Mouse (Mus musculus) forebrain, embryonic 16.5 days (tissue): ENCODE measurements around the gene Tnnc2. TPM values are rescaled to one million over a fixed set of nuclear protein-coding genes. Genes with fewer than 3 reads are reported as not detected.

Experiments used
- ATAC-seq: fragments of 200-750 bp; cut with Nextera tagmentation; 2 replicates; pipeline ENCODE4 v1.8.0; 2017; ENCODE audit warnings: mild to moderate bottlenecking, moderate library complexity
- H3K27ac ChIP-seq: fragments of 300-500 bp; sonication (generic); 2 replicates; pipeline ENCODE4 v1.5.1; 2014; ENCODE audit warnings: low read length, control low read depth
- H3K27me3 ChIP-seq: fragments of 300-500 bp; sonication (generic); replicated peaks from 2 replicates; pipeline ENCODE4 v1.6.1; 2014; ENCODE audit warnings: low read length; ENCODE audit not compliant: control insufficient read depth, insufficient read depth
- H3K36me3 ChIP-seq: fragments of 300-500 bp; sonication (generic); 2 replicates; pipeline ENCODE4 v1.6.1; 2014; ENCODE audit not compliant: control insufficient read depth, insufficient read depth
- H3K4me1 ChIP-seq: fragments of 300-500 bp; sonication (generic); replicated peaks from 2 replicates; pipeline ENCODE4 v1.6.1; 2014; ENCODE audit warnings: low read length; ENCODE audit not compliant: control insufficient read depth, insufficient read depth
- H3K4me2 ChIP-seq: fragments of 300-500 bp; sonication (generic); 2 replicates; pipeline ENCODE4 v1.6.1; 2014; ENCODE audit warnings: mild to moderate bottlenecking, low read length, control low read depth
- H3K4me3 ChIP-seq: fragments of 300-500 bp; sonication (generic); replicated peaks from 2 replicates; pipeline ENCODE4 v1.5.1; 2014; ENCODE audit warnings: mild to moderate bottlenecking, low read length, control low read depth
- H3K9ac ChIP-seq: fragments of 300-500 bp; sonication (generic); replicated peaks from 2 replicates; pipeline ENCODE4 v1.6.1; 2014; ENCODE audit warnings: low read depth, low read length, control low read depth
- H3K9me3 ChIP-seq: fragments of 300-500 bp; sonication (generic); 2 replicates; pipeline ENCODE4 v1.6.1; 2016; ENCODE audit warnings: low read length; ENCODE audit not compliant: control insufficient read depth
- WGBS: fragments of 180-500 bp; shearing (Covaris S2); extraction: QIAGEN DNeasy Blood & Tissue Kit; methylation state at CpG from one replicate; pipeline ENCODE4 v1.1.7; 2014; 5-methylcytosine and 5-hydroxymethylcytosine counted together
- polyA plus RNA-seq: library from polyadenylated mRNA; unstranded; fragments of >200 nt; fragmentation: Nextera tagmentation; extraction: Ambion mirVana; gene quantifications from 2 replicates; pipeline ENCODE4 v1.2.1, GENCODE M21; 2015

Tnnc2 gene
- 1.1 TPM in 1 of 2 replicates, not detected in the other for polyA plus RNA-seq

GRCm38 (mm10) chr2:164779481-164780086 lies at the start of gene Tnnc2:
Gene Tnnc2 (minus strand): TSS chr2:164779967.
- no peaks in the 10 kb centered on the region for H3K27me3 ChIP-seq
- no peak within 1 kb of the TSS for H3K27ac ChIP-seq
- H3K4me1 ChIP-seq: no peaks in the 10 kb centered on the region
- H3K4me3 ChIP-seq: no peak within 1 kb of the TSS
- no peak within 1 kb of the TSS for H3K9ac ChIP-seq
- no peak within 1 kb of the TSS for H3K4me2 ChIP-seq
- no peaks in the 10 kb centered on the region for H3K36me3 ChIP-seq
- no peak for ATAC-seq
- no peaks in the 10 kb centered on the region for H3K9me3 ChIP-seq
- 72% methylated on average over 8 of the region's 8 CpGs for WGBS

DNA sequence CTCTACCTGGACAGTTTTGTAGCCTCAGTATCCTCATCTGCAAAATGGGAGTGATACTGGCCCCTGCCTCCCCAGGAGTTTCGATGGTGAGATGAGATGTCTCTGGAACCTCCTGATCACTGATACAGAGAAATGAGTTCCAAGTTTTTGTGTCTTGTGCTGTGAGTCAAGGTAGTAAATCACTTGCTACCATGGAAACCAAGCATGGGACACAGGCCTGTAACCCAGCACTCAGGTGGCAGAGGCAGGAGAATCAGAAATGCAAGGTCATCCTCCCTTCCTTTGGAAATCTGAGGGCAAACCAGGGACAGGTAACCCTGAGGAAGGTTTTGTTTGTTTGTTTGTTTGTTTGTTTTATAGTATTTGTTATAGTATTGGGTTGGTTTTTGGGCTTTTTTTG lies 49.3 kb upstream of the Tnnc2 start:
- Histone ChIP-seq H3K4me1 (peaks cover 7% of the 10 kb centered on the region), H3K27ac (no peak overlapping the region), H3K4me2 (no peak overlapping the region), H3K27me3 (no peaks in the 10 kb centered on the region), H3K36me3 (peaks cover 21% of the 10 kb centered on the region; the same call in 1 of the 2 replicates), H3K9ac (no peak overlapping the region), H3K4me3 (no peak overlapping the region), H3K9me3 (no peaks in the 10 kb centered on the region)
- WGBS: 100% methylated on average over 1 of the region's 1 CpGs
- ATAC-seq: no peak

- ATAC-seq: no peak
- Histone ChIP-seq H3K4me3 (no peak within 1 kb of the TSS), H3K9ac (no peak within 1 kb of the TSS), H3K27ac (no peak within 1 kb of the TSS), H3K9me3 (no peaks in the 10 kb centered on the region), H3K36me3 (peaks cover 21% of the 10 kb centered on the region; the same call in 1 of the 2 replicates), H3K27me3 (no peaks in the 10 kb centered on the region), H3K4me2 (no peak within 1 kb of the TSS), H3K4me1 (peaks cover 10% of the 10 kb centered on the region)
- 92% methylated on average over 6 of the region's 6 CpGs for WGBS
Measured at GRCm38 (mm10) chr2:164828437-164828836, 48.7 kb upstream of the Tnnc2 start, which contains the start of gene Spata25. Gene Spata25 (minus strand): TSS chr2:164828537.

DNA sequence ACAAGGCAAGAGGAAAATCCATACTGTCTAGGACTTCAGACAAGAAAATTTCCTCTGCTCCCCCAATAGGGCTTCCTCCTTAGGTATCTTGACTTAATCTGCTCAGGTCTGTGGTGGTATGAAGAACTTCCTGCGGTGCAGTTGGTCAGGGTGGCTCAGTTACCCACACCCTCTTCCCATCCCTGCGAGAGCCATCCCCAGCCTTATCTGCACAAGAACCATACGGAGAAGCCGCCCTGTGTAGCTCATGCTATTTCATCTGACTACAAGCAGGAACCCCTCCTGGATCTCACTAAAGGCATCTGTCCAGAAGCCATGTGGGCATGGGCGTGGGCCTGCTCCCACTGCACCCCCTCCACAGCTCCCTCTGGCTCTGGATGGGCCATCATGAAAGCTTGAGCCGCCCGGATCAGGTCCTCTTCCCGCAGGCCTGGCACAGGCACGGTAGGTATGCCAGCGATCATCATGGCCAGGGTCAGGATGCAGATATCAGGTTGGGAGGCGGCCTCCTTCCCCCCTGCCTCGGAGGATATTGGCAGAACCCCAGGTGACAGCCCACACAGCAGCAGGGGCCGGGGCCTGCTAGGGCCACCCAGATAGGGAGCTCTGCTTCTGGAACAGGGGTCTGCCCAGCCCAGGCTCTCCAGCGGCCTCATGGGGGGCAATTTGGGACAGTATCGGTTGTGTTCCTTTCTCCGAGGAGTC lies 47.5 kb upstream of the Tnnc2 start:
- no peak overlapping the region for H3K4me2 ChIP-seq
- peaks cover 11% of the 10 kb centered on the region for H3K4me1 ChIP-seq
- H3K9me3 ChIP-seq: no peaks in the 10 kb centered on the region
- no peak overlapping the region for H3K4me3 ChIP-seq
- H3K9ac ChIP-seq: no peak overlapping the region
- no peak overlapping the region for H3K27ac ChIP-seq
- no peaks in the 10 kb centered on the region for H3K27me3 ChIP-seq
- 89% methylated on average over 16 of the region's 16 CpGs for WGBS
- ATAC-seq: no peak
- peaks cover 21% of the 10 kb centered on the region; the same call in 1 of the 2 replicates for H3K36me3 ChIP-seq

- Histone ChIP-seq H3K4me1 (peaks cover 14% of the 10 kb centered on the region), H3K9ac (no peak overlapping the region), H3K9me3 (no peaks in the 10 kb centered on the region), H3K4me3 (no peak overlapping the region), H3K27me3 (no peaks in the 10 kb centered on the region), H3K36me3 (peaks cover 25% of the 10 kb centered on the region), H3K4me2 (no peak overlapping the region), H3K27ac (no peak overlapping the region)
- ATAC-seq: no peak
- 96% methylated on average over 17 of the region's 17 CpGs for WGBS
Measured at GRCm38 (mm10) chr2:164825521-164825920, 45.8 kb upstream of the Tnnc2 start.

DNA sequence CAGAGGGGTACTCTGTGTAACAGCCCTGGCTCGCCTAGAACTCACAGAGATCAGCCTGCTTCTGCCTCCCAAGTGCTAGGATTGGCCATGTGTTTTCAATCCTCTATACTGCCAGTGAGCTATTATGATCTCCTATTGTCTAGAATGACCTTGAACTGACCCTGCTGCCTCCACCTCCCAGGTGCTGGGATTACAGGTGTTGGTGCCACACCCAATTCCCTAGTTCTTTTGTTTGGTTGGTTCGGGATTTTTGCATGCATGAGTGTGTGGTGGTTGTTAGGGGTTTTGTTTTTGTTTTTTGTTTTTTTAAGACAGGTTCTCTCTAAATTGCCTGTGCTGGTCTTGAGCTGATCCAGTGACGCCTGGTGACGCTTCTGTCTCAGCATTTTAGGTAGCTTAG lies 44.2 kb upstream of the Tnnc2 start:
- no peak for ATAC-seq
- Histone ChIP-seq H3K36me3 (peaks cover 28% of the 10 kb centered on the region), H3K9me3 (no peaks in the 10 kb centered on the region), H3K9ac (no peak overlapping the region), H3K4me3 (no peak overlapping the region), H3K4me1 (peaks cover 14% of the 10 kb centered on the region), H3K27ac (no peak overlapping the region), H3K27me3 (no peaks in the 10 kb centered on the region), H3K4me2 (peak overlapping the region; percentile 65)
- WGBS: 93% methylated on average over 4 of the region's 4 CpGs

DNA sequence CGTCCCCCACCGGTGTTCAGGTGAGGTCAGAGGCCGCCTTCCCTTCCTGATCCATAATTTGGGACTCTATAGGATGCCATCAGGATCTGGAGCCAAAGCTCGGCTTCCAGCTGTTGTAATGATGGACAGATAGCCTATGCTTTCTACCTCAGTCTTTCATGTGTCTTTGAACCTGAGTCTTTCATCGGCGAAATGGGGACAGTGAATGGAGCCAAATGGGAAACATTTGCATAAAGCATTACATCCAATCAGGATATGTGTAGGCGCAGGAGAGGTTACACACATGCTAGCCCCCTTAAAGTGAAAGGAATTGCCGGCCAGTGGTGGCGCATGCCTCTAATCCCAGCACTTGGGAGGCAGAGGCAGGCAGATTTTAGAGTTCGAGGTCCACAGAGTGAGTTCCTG lies 43.4 kb upstream of the Tnnc2 start:
- Histone ChIP-seq H3K4me1 (peaks cover 14% of the 10 kb centered on the region), H3K9me3 (no peaks in the 10 kb centered on the region), H3K36me3 (peaks cover 27% of the 10 kb centered on the region), H3K9ac (peak overlapping the region; percentile 73), H3K4me2 (peak overlapping the region; percentile 65), H3K27me3 (no peaks in the 10 kb centered on the region), H3K4me3 (peak overlapping the region; percentile 67), H3K27ac (peak overlapping the region; percentile 83)
- WGBS: 3% methylated on average over 10 of the region's 10 CpGs
- ATAC-seq: peak; percentile 64

GRCm38 (mm10) chr2:164822636-164823165 lies 42.9 kb upstream of the Tnnc2 start, which contains the start of gene Zswim1:
Gene Zswim1 (plus strand): TSS chr2:164822686.
- Histone ChIP-seq H3K9me3 (no peaks in the 10 kb centered on the region), H3K4me2 (peak within 1 kb of the TSS; percentile 65), H3K27me3 (no peaks in the 10 kb centered on the region), H3K4me3 (peak within 1 kb of the TSS; percentile 67), H3K9ac (peak within 1 kb of the TSS; percentile 73), H3K4me1 (peaks cover 14% of the 10 kb centered on the region), H3K27ac (peak within 1 kb of the TSS; percentile 83), H3K36me3 (peaks cover 23% of the 10 kb centered on the region)
- ATAC-seq: peak; percentile 100
- under 1% methylated on average over 32 of the region's 32 CpGs for WGBS

DNA sequence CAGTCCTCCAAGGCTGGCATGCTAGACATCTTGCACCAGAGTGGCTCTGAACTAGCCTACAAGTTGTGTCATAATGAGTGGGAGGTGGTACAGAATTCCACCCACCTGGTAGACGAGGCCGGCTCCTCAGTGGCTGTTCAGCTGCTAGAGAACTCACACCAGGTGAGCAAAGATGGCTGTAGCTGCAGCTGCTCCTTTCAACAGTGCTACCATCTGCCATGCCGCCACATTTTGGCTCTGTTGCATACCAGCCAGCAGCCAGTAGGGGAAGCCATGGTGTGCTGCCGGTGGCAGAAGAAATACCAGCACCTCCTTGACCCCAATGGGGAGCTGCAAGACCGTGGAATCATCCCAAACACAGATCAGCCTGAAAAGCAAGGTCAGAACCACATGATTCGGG lies 41.3 kb upstream of the Tnnc2 start:
- H3K4me3 ChIP-seq: no peak overlapping the region
- H3K36me3 ChIP-seq: peaks cover 18% of the 10 kb centered on the region
- no peak overlapping the region for H3K4me2 ChIP-seq
- no peaks in the 10 kb centered on the region for H3K27me3 ChIP-seq
- H3K4me1 ChIP-seq: peaks cover 14% of the 10 kb centered on the region
- ATAC-seq: no peak
- WGBS: 89% methylated on average over 6 of the region's 6 CpGs
- H3K27ac ChIP-seq: no peak overlapping the region
- H3K9ac ChIP-seq: no peak overlapping the region
- no peaks in the 10 kb centered on the region for H3K9me3 ChIP-seq
